Mouse (Mus musculus) myocyte (in vitro differentiated cells): ENCODE measurements at regions not wholly inside any gene's neighbourhood (a gene's known extent, or its start where the extent isn't known, plus 50 kb on each side); places are given as distances from the start of the nearest gene placed in this dataset.
"Not testable (repeated sequence)": the region's sequence is repeated elsewhere in the genome, so short reads cannot be mapped to it uniquely, and the experiment has no call there.

Experiments
- CEBPB ChIP-seq: IDR thresholded peaks from 2 replicates; pipeline ENCODE4 v1.6.1; 2011; ENCODE audit warnings: mild to moderate bottlenecking, moderate library complexity; ENCODE audit not compliant: poor library complexity, insufficient read depth, severe bottlenecking
- E2F4 ChIP-seq: IDR thresholded peaks from one replicate; pipeline ENCODE4 v1.6.1; 2011; ENCODE audit warnings: mild to moderate bottlenecking, control low read depth, moderate library complexity; ENCODE audit not compliant: insufficient read depth
- MAX ChIP-seq: IDR thresholded peaks from one replicate; pipeline ENCODE4 v1.6.1; 2011; ENCODE audit warnings: low read depth, mild to moderate bottlenecking, control low read depth
- MYOD1 ChIP-seq, 3 experiments: IDR thresholded peaks; one replicate each; pipeline ENCODE4 v1.6.1; 2011; ENCODE audit warnings: control low read depth in 2 of 3, low read depth in 2 of 3, mild to moderate bottlenecking in 2 of 3, moderate library complexity in 1 of 3; ENCODE audit not compliant: insufficient read length in 2 of 3, control insufficient read depth in 1 of 3
- MYOG ChIP-seq, 3 experiments: IDR thresholded peaks; one replicate each; pipeline ENCODE4 v1.6.1; 2011; ENCODE audit warnings: control low read depth in 2 of 3, low read depth in 2 of 3, mild to moderate bottlenecking in 2 of 3; ENCODE audit not compliant: insufficient read length in 2 of 3, control insufficient read depth in 1 of 3, insufficient read depth in 1 of 3
- POLR2A ChIP-seq: IDR thresholded peaks from one replicate; pipeline ENCODE4 v1.6.1; 2011; ENCODE audit warnings: low read depth, mild to moderate bottlenecking, control low read depth, moderate library complexity; ENCODE audit not compliant: insufficient read length
- POLR2AphosphoS2 ChIP-seq: IDR thresholded peaks from one replicate; pipeline ENCODE4 v1.6.1; 2011; ENCODE audit warnings: low read depth, control low read depth; ENCODE audit not compliant: insufficient read length
- REST ChIP-seq: IDR thresholded peaks from one replicate; pipeline ENCODE4 v1.6.1; 2011; ENCODE audit warnings: mild to moderate bottlenecking, control low read depth, moderate library complexity; ENCODE audit not compliant: insufficient read depth, insufficient read length
- TCF12 ChIP-seq: IDR thresholded peaks from one replicate; pipeline ENCODE4 v1.6.1; 2011; ENCODE audit warnings: mild to moderate bottlenecking, control low read depth; ENCODE audit not compliant: poor library complexity, insufficient read depth, severe bottlenecking
- USF1 ChIP-seq: IDR thresholded peaks from one replicate; pipeline ENCODE4 v1.6.1; 2011; ENCODE audit warnings: low read depth, mild to moderate bottlenecking, control low read depth, moderate library complexity

DNA sequence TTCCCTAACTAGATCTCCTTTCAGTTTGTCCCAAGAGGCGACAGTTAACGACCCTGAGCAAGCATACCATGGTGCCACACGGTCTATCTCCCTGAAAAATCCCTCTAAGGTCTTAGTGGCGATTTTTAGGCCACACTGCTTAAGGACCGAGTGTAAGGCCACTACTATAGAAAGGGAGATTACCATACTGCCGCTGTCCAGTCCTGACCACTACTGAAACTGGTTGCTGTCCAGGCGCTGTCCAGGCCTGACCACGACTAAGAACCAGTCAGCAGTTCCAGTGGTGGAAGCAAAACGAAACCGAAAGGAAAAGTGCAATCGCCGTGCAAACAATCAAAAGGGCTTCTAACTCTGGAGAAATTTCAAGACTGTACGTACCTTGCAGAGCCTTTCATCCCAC lies 55.3 kb upstream of the Gcfc2 start:
- TF ChIP-seq MAX; POLR2A; MYOG (IDR thresholded peaks at IDR 0.05; ENCODE audit: control insufficient read depth in 1 of 3, insufficient read depth in 1 of 3, insufficient read length in 2 of 3, low read depth in 2 of 3); CEBPB; TCF12; USF1; MYOD1 (IDR thresholded peaks at IDR 0.05; ENCODE audit: control insufficient read depth in 1 of 3, insufficient read length in 2 of 3, low read depth in 2 of 3); E2F4; POLR2AphosphoS2: not testable (repeated sequence)
- peak; percentile 75 for TF ChIP-seq REST
